Mouse (Mus musculus) heart, embryonic 15.5 days (tissue): ENCODE results near the gene Bnipl. TPM values are rescaled to one million over a fixed set of nuclear protein-coding genes. Genes with fewer than 3 reads are reported as not detected.

ENCODE experiments used
- ATAC-seq: fragments of 200-750 bp; cut with Nextera tagmentation; replicated peaks from 2 replicates; pipeline ENCODE4 v1.8.0; 2017; ENCODE audit warnings: low read depth, moderate TSS enrichment; ENCODE audit not compliant: insufficient number of reproducible peaks, insufficient read depth, low FRiP score
- H3K27ac ChIP-seq: fragments of 300-500 bp; sonication (generic); 2 replicates; pipeline ENCODE4 v1.5.1; 2015; ENCODE audit warnings: mild to moderate bottlenecking, inconsistent platforms
- H3K27me3 ChIP-seq: fragments of 300-500 bp; sonication (generic); 2 replicates; pipeline ENCODE4 v1.6.1; 2015; ENCODE audit warnings: inconsistent platforms
- H3K36me3 ChIP-seq: fragments of 300-500 bp; sonication (generic); 2 replicates; pipeline ENCODE4 v1.6.1; 2015; ENCODE audit warnings: mild to moderate bottlenecking, inconsistent platforms
- H3K4me1 ChIP-seq: fragments of 300-500 bp; sonication (generic); replicated peaks from 2 replicates; pipeline ENCODE4 v1.6.1; 2015; ENCODE audit warnings: inconsistent platforms
- H3K4me2 ChIP-seq: fragments of 300-500 bp; sonication (generic); 2 replicates; pipeline ENCODE4 v1.6.1; 2015; ENCODE audit warnings: inconsistent platforms, mild to moderate bottlenecking, moderate library complexity
- H3K4me3 ChIP-seq: fragments of 300-500 bp; sonication (generic); 2 replicates; pipeline ENCODE4 v1.5.1; 2015; ENCODE audit warnings: mild to moderate bottlenecking, inconsistent platforms
- H3K9ac ChIP-seq: fragments of 300-500 bp; sonication (generic); 2 replicates; pipeline ENCODE4 v1.6.1; 2015; ENCODE audit warnings: mild to moderate bottlenecking, inconsistent platforms
- H3K9me3 ChIP-seq: fragments of 300-500 bp; sonication (generic); replicated peaks from 2 replicates; pipeline ENCODE4 v1.6.1; 2016; ENCODE audit warnings: inconsistent platforms
- WGBS: fragments of 180-500 bp; shearing (Covaris S2); methylation state at CpG from one replicate; pipeline ENCODE4 v1.1.7; 2015; ENCODE audit warnings: mixed read lengths; 5-methylcytosine and 5-hydroxymethylcytosine counted together
- polyA plus RNA-seq: library from polyadenylated mRNA; unstranded; fragments of >200 nt; fragmentation: Nextera tagmentation; extraction: Ambion mirVana; gene quantifications from 2 replicates; pipeline ENCODE4 v1.2.1, GENCODE M21; 2015

Bnipl gene
- 0.06 and 0.38 TPM in 2 replicates for polyA plus RNA-seq

DNA sequence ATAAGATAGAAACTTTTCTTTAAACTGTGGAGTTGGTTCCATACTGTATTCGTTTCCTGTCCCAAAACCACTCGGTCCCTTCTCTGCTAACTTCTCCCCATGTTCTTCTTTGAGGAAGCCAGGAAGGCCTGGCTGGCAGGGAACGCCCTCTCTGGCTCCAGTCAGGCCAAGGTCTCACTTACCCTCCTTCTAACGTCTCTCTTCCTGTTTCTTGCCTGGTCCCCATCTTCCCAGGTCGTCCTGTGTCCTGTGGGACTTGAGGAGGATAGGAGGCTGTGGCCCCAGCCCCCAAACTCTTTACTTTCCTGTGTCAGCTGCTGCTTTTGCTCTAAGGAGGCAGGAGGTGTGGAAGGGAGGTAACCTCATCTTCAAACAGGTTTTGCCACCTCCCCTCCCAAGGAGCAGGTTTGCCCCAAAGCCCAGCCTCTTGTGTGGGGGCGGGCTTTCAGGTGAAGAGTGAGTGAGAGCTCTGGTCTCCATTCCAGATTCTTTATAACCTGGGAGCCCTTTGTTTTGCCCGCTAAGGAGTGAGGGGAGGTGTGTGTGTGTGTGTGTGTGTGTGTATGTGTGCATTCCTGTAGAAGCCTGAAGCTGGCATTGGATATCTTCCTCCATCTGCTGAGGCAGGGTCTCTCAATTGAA lies at the start of gene Bnipl:
Gene Bnipl, minus strand, starts transcription at position 411 of the 642 bp plus-strand sequence.
- Histone ChIP-seq H3K27me3 (no peaks in the 10 kb centered on the region), H3K36me3 (peaks cover 31% of the 10 kb centered on the region; the same call in 1 of the 2 replicates), H3K27ac (no peak within 1 kb of the TSS), H3K4me1 (no peaks in the 10 kb centered on the region), H3K4me3 (no peak within 1 kb of the TSS), H3K9me3 (no peaks in the 10 kb centered on the region), H3K4me2 (no peak within 1 kb of the TSS), H3K9ac (no peak within 1 kb of the TSS)
- 52% methylated on average over 7 of the region's 7 CpGs for WGBS
- ATAC-seq = no peak

DNA sequence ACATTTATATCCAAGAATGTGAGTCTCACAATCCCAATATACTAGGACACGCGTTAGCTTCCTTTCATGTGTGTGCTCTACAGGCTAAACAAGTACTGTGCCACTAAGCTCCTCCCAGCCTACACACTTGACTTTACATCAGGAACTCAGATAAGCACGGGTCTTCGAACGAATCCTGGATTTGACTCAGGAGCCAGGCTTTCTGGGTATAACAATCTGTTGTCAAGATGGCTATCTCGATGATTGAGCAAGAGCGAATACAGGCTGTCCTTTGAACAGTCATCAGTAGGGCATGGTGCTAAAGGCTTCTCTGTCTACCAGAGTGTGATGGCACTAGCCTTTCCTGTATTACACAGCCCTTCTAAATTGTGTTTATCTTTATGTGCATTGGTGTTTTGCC lies 47.0 kb upstream of the Bnipl start:
- Histone ChIP-seq H3K36me3 (peaks cover 21% of the 10 kb centered on the region; the same call in 1 of the 2 replicates), H3K9me3 (no peaks in the 10 kb centered on the region), H3K4me2 (no peak overlapping the region), H3K4me1 (peaks cover 7% of the 10 kb centered on the region; the same call in 1 of the 2 replicates), H3K27me3 (no peaks in the 10 kb centered on the region), H3K4me3 (no peak overlapping the region), H3K27ac (no peak overlapping the region), H3K9ac (no peak overlapping the region)
- WGBS = 62% methylated on average over 7 of the region's 7 CpGs
- no peak for ATAC-seq

DNA sequence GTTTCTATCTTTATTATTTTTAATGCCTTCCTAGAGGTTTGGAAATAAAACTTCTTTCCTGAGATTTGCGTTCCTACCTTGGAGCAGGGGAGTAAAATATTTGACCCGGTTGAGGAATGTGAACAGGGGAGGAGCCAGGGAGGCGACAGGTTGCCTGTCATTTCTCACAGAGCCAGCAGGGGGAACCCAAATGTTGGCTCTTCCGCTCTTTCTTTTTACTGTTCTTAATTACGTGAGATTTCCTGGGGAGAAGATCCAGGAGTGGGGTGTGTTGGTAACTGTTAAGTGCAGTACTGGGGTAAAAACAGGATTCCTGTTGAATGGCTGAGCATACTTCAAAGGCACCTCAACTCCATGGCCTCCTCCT lies 45.1 kb upstream of the Bnipl start:
- Histone ChIP-seq H3K27me3 (no peaks in the 10 kb centered on the region), H3K9ac (no peak overlapping the region), H3K27ac (peak overlapping the region; percentile 28; the same call in 1 of the 2 replicates), H3K9me3 (no peaks in the 10 kb centered on the region), H3K4me2 (no peak overlapping the region), H3K4me1 (peaks cover 7% of the 10 kb centered on the region; the same call in 1 of the 2 replicates), H3K4me3 (no peak overlapping the region), H3K36me3 (peaks cover 30% of the 10 kb centered on the region; the same call in 1 of the 2 replicates)
- no peak for ATAC-seq
- 18% methylated on average over 5 of the region's 5 CpGs for WGBS

DNA sequence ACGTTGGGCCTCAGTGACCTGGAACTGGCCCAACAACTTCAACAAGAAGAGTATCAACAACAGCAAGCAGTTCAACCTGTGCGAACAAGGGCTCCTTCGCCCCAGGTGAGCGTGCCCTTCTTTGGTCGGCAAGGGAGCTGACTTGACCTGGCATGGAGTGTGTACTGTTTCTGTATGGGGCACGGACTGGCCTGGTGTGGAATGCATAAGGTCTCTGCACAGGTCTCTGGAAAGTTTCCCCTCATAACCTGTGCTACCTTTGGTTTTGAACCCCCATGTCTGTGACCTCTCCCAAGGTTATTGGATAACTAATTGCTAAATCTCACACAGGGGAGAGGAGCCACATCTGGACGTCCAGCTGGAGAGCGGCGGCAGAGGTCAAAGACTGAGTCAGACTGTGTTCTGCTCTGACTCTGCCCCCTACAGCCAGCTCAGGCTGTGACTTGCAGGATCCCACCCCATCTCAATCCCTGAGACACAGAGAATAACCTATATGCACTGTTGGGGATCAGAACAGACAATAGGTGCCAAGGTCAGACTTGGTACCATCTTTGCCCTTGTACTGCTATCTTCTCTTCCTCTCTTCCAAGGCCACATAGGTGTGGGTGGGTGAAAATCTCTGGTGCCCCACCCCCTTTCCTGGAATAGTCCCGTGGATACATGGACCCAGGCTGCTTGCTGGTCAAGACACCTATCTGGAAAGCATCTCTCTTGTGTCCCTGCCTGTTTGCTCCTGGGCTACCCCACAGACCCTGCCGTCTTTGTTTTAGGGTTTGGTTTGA lies 44.5 kb upstream of the Bnipl start:
- no peaks in the 10 kb centered on the region for H3K9me3 ChIP-seq
- peaks cover 30% of the 10 kb centered on the region; the same call in 1 of the 2 replicates for H3K36me3 ChIP-seq
- H3K4me3 ChIP-seq = no peak overlapping the region
- no peak overlapping the region for H3K9ac ChIP-seq
- no peaks in the 10 kb centered on the region for H3K27me3 ChIP-seq
- no peak for ATAC-seq
- H3K4me1 ChIP-seq = peaks cover 7% of the 10 kb centered on the region; the same call in 1 of the 2 replicates
- H3K27ac ChIP-seq = peak overlapping the region; percentile 28; the same call in 1 of the 2 replicates
- no peak overlapping the region for H3K4me2 ChIP-seq
- WGBS = 73% methylated on average over 11 of the region's 11 CpGs

DNA sequence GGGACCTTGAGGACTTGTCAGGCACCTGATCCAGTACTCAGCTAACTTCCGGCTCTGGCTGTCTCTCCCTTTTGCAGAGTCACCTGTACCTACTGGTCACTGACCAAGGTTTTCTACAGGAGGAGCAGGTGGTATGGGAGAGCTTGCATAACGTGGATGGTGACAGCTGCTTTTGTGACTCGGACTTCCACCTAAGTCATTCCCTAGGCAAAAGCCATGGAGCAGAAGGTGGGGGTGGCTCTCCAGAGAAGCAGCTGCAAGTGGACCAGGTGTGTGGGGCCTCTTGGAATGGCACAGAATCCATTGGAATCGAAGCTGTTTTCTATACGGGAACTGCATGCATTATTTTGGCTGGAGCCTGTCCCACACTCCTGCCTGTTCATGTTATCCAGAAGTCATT lies 43.7 kb upstream of the Bnipl start:
- Histone ChIP-seq H3K4me2 (no peak overlapping the region), H3K27me3 (no peaks in the 10 kb centered on the region), H3K27ac (no peak overlapping the region), H3K9me3 (no peaks in the 10 kb centered on the region), H3K9ac (no peak overlapping the region), H3K36me3 (peaks cover 30% of the 10 kb centered on the region; the same call in 1 of the 2 replicates), H3K4me1 (peaks cover 7% of the 10 kb centered on the region; the same call in 1 of the 2 replicates), H3K4me3 (no peak overlapping the region)
- no peak for ATAC-seq
- WGBS = 78% methylated on average over 5 of the region's 5 CpGs

DNA sequence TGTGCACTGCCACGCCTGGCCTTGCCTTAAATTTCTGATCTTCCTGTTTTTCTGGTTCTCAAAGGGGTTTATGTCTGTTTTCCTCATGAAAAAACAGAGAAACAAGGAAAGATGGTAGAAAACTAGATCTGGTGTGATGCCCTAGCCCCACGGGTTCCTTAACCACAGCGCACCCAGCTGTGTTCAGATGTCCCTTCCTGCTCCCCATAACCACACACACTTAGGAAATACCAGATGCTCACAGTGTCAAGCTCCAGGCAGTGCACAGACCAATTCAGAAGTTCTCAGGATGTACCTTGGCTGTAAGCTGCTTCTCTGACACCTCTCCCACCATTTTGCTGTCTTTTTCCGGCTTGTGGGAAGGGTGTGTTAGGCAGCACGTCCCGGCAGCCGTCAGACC lies 43.3 kb upstream of the Bnipl start:
- Histone ChIP-seq H3K4me1 (peaks cover 7% of the 10 kb centered on the region; the same call in 1 of the 2 replicates), H3K27me3 (no peaks in the 10 kb centered on the region), H3K4me3 (no peak overlapping the region), H3K27ac (no peak overlapping the region), H3K4me2 (no peak overlapping the region), H3K9me3 (no peaks in the 10 kb centered on the region), H3K36me3 (peaks cover 30% of the 10 kb centered on the region; the same call in 1 of the 2 replicates), H3K9ac (no peak overlapping the region)
- ATAC-seq = no peak
- WGBS = 80% methylated on average over 7 of the region's 7 CpGs

DNA sequence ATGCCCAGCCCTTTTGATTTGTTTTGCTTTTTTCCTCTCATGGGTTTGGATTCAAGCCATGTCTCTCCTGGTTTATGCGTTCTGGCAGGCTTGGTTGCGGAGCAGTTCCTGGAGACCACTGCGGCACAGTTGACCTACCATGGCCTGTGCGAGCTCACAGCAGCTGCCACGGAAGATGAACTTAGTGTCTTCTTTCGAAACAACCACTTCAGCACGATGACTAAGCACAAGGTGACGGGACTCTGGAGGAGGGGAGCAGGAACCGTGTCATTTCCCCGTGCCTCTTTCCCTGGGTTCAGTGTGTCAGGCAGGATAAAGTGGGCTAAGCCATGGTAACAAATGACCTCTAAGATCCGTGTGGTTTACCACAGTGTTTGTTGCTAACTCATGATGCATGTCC lies 42.5 kb upstream of the Bnipl start:
- Histone ChIP-seq H3K4me2 (no peak overlapping the region), H3K36me3 (peaks cover 30% of the 10 kb centered on the region; the same call in 1 of the 2 replicates), H3K9ac (no peak overlapping the region), H3K27ac (no peak overlapping the region), H3K27me3 (no peaks in the 10 kb centered on the region), H3K4me3 (no peak overlapping the region), H3K4me1 (peaks cover 7% of the 10 kb centered on the region; the same call in 1 of the 2 replicates), H3K9me3 (no peaks in the 10 kb centered on the region)
- 65% methylated on average over 11 of the region's 11 CpGs for WGBS
- no peak for ATAC-seq

DNA sequence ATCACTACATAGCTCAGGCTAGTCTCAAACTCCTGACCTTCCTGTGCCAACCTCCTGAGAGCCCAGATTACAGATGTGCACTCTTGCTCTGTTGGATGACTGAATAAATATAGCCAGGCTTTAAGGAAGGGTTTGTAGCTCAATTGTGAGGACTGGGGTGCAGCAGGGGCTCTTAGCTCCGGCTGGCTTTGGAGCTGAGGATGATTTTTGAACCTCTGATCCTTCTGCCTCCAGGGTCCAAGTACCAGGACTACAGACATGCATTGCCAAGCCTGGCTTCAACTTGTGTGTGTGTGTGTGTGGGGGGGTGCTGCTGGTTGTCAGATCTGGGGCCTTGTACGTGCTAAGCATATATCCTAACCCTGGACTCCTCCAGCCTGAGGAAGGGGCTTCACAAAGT lies 41.9 kb upstream of the Bnipl start:
- Histone ChIP-seq H3K9me3 (no peaks in the 10 kb centered on the region), H3K27ac (no peak overlapping the region), H3K4me1 (peaks cover 7% of the 10 kb centered on the region; the same call in 1 of the 2 replicates), H3K4me3 (no peak overlapping the region), H3K4me2 (no peak overlapping the region), H3K9ac (no peak overlapping the region), H3K36me3 (peaks cover 33% of the 10 kb centered on the region; the same call in 1 of the 2 replicates), H3K27me3 (no peaks in the 10 kb centered on the region)
- ATAC-seq = no peak
- WGBS = 91% methylated on average over 2 of the region's 2 CpGs

DNA sequence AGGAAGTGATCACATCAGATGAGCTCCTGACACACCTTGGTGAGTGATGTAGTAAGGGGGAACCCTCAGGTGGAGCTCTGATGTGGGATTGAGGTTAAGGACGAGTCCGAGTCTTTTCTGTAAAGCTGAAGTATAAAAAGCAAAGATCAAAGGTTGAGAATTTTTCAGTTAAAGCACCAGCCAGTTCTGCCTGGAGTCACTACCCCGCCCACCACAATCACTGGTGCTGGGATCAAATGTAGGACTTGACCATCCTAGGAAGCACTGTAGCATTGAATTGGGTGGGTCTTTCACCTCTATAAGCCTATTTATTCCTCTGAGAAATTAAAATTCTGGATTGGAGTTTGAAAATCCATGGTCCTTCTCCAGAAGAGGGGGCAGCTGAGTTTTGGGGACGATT lies 40.0 kb upstream of the Bnipl start:
- H3K9me3 ChIP-seq = no peaks in the 10 kb centered on the region
- no peak overlapping the region for H3K27ac ChIP-seq
- no peak overlapping the region for H3K9ac ChIP-seq
- no peak for ATAC-seq
- WGBS = 76% methylated on average over 4 of the region's 4 CpGs
- H3K4me3 ChIP-seq = no peak overlapping the region
- H3K27me3 ChIP-seq = no peaks in the 10 kb centered on the region
- no peak overlapping the region for H3K4me2 ChIP-seq
- H3K4me1 ChIP-seq = peaks cover 3% of the 10 kb centered on the region; the same call in 1 of the 2 replicates
- H3K36me3 ChIP-seq = peaks cover 35% of the 10 kb centered on the region; the same call in 1 of the 2 replicates

DNA sequence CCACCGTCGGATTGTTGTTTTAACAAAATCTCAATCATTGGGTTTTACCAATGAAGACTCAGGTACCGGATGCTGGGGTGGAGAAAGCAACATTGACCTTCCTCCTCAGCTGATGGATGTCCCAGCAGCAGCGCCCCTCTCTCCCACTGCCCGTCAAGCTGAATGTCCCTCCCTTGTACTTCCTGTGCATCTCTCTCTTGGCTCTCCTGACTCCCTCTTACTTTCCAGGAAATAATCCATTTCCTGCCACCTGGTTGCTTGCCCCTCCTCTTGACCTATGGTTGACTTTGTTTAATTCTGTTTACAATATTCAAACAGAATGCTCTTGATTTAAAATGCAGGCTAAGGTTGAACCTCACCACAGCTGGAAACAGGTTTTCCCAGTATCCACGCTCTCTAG lies 39.2 kb upstream of the Bnipl start:
- H3K36me3 ChIP-seq = peaks cover 32% of the 10 kb centered on the region; the same call in 1 of the 2 replicates
- 77% methylated on average over 6 of the region's 6 CpGs for WGBS
- no peaks in the 10 kb centered on the region for H3K27me3 ChIP-seq
- H3K4me2 ChIP-seq = no peak overlapping the region
- H3K27ac ChIP-seq = no peak overlapping the region
- no peak overlapping the region for H3K4me3 ChIP-seq
- no peak for ATAC-seq
- H3K4me1 ChIP-seq = no peaks in the 10 kb centered on the region
- H3K9ac ChIP-seq = no peak overlapping the region
- H3K9me3 ChIP-seq = no peaks in the 10 kb centered on the region

DNA sequence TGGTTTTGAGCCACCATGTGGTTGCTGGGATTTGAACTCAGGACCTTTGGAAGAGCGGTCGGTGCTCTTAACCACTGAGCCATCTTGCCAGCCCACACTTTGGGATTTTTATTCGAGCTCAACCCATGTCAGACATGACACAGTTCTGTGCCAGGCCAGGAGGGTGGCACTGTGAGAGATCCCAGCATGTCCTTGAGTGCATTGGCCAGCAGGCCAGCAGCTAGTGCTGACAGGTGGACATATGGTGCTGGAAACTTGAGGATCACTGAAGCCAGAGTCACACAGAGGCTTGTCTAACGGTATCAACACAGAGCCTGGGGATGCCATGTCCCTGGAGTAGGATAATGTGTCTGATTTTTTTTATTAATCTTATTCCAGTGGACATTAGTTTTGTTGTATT lies 38.4 kb upstream of the Bnipl start:
- no peak overlapping the region for H3K4me2 ChIP-seq
- no peaks in the 10 kb centered on the region for H3K9me3 ChIP-seq
- no peak overlapping the region for H3K9ac ChIP-seq
- H3K27ac ChIP-seq = no peak overlapping the region
- H3K4me1 ChIP-seq = peaks cover 6% of the 10 kb centered on the region; the same call in 1 of the 2 replicates
- H3K4me3 ChIP-seq = no peak overlapping the region
- no peaks in the 10 kb centered on the region for H3K27me3 ChIP-seq
- no peak for ATAC-seq
- 81% methylated on average over 4 of the region's 4 CpGs for WGBS
- peaks cover 24% of the 10 kb centered on the region; the same call in 1 of the 2 replicates for H3K36me3 ChIP-seq
